Mouse (Mus musculus): ENCODE results near the gene Prpf18. TPM values are rescaled to one million over a fixed set of nuclear protein-coding genes. Genes with fewer than 3 reads are reported as not detected.

Gene Prpf18
- total RNA-seq, 2 experiments from 2014 or later = 42.4 to 42.5 TPM

- no peak for DNase-seq
- TF ChIP-seq CTCF (IDR thresholded peaks at IDR 0.05) = no peak
- no peak overlapping the region for H3K4me3 ChIP-seq
- intact Hi-C loops (cut with DNase I) = no loop called here
- H3K27ac ChIP-seq = no peak overlapping the region
Observed at GRCm38 (mm10) chr2:4608253-4608652, 43.7 kb downstream of the Prpf18 start.

GRCm38 (mm10) chr2:4606559-4606958 is 45.4 kb downstream of the Prpf18 start:
- H3K4me3 ChIP-seq = no peak overlapping the region
- TF ChIP-seq CTCF (IDR thresholded peaks at IDR 0.05) = no peak
- intact Hi-C loops (cut with DNase I) = no loop called here
- no peak overlapping the region for H3K27ac ChIP-seq
- DNase-seq = no peak

DNA sequence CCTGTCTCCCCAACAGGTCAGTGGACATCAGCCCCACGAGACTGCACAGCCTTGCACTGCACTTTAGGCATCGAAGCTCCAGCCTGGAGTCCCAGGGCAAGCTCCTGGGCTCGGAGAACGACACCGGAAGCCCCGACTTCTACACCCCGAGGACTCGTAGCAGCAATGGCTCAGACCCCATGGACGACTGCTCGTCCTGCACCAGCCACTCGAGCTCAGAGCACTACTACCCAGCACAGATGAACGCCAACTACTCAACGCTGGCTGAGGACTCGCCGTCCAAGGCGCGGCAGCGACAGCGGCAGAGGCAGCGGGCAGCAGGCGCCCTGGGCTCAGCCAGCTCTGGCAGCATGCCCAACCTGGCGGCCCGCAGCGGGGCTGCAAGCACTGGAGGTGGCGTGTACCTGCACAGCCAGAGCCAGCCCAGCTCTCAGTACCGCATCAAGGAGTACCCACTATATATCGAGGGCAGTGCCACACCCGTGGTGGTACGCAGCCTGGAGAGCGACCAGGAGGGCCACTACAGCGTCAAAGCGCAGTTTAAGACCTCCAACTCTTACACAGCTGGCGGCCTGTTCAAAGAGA is 48.5 kb downstream of the Prpf18 start:
- H3K4me3 ChIP-seq = no peak overlapping the region
- intact Hi-C loops (cut with DNase I) = loop anchor here (5.0 kb wide), 1 partner anchor 46 kb away; no protein-coding TSS in a partner anchor
- peak; percentile 5; the same call in 1 of the 2 replicates for TF ChIP-seq CTCF (IDR thresholded peaks at IDR 0.05)
- peak; percentile 43 for DNase-seq
- H3K27ac ChIP-seq = no peak overlapping the region

DNA sequence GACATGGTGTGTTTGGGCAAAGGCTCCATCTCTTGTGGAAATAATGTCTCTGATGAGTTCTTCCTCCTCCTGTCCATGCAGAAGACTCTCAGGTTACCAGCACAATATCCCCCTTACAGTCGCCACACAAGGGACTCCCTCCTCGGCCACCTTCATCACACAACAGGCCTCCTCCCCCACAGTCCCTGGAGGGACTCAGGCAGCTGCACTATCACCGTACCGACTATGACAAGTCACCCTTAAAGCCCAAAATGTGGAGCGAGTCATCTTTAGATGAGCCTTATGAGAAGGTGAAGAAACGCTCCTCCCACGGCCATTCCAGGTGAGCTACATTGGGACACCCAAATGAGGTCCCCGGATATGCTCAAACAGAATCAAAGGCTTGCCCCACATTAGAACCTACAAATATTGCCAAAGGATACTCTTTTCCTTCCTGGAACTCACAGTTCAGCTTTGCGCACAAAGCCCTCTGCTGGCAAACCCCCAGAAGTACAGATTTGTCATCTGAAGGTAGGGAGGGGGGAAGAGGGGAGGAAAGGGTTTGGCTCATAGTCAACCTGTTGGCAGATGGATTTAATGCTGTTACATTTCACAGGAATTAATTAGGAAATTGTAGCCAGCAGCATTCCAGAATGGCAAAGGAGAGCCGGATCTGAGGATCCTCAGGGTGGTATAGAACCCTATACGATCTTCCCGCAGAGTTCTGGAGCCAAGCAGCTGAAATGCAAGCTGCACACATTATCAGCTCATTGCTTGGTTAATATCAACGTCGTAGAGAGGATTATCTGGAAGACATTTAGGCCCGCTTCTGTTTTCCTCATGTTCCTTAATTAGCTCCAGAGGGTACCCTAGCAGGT is 50.7 kb downstream of the Prpf18 start:
- intact Hi-C loops (cut with DNase I) = loop anchor here (1.0 to 5.0 kb wide), 2 partner anchors 44 to 103 kb away; no protein-coding TSS in a partner anchor
- peak; percentile 68 for DNase-seq
- peak overlapping the region; percentile 2 for H3K27ac ChIP-seq
- peak; percentile 76 for TF ChIP-seq CTCF (IDR thresholded peaks at IDR 0.05)
- peak overlapping the region; percentile 6; the same call in 1 of the 2 replicates for H3K4me3 ChIP-seq

GRCm38 (mm10) chr2:4596992-4597391 is 54.9 kb downstream of the Prpf18 start:
- no peak overlapping the region for H3K27ac ChIP-seq
- no peak for DNase-seq
- no peak overlapping the region for H3K4me3 ChIP-seq
- intact Hi-C loops (cut with DNase I) = no loop called here
- TF ChIP-seq CTCF (IDR thresholded peaks at IDR 0.05) = no peak

GRCm38 (mm10) chr2:4593878-4594387 is 58.0 kb downstream of the Prpf18 start:
- H3K27ac ChIP-seq = peak overlapping the region; percentile 56
- H3K4me3 ChIP-seq = no peak overlapping the region
- intact Hi-C loops (cut with DNase I) = no loop called here
- TF ChIP-seq CTCF (IDR thresholded peaks at IDR 0.05) = no peak
- no peak for DNase-seq

DNA sequence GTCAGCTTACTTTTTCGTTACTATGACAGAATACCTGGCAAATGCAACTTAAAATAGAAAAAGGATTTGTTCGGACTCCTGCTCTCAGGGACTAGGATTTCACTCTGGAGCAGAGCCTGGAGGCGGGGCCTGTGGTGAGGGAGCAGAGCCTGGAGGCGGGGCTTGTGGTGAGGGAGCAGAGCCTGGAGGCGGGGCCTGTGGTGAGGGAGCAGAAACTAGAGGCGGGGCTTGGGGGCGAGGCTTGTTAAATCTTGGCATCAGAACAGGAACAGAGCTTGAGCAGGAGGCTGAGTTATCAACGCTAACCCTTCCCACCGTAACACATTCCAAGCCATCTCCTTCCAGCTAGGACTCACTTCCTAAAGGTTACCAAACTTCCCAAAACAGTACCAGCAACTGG is 58.5 kb downstream of the Prpf18 start:
- peak; percentile 86 for DNase-seq
- intact Hi-C loops (cut with DNase I) = no loop called here
- Histone ChIP-seq H3K27ac (peak overlapping the region; percentile 56), H3K4me3 (no peak overlapping the region)
- TF ChIP-seq CTCF (IDR thresholded peaks at IDR 0.05) = no peak

DNA sequence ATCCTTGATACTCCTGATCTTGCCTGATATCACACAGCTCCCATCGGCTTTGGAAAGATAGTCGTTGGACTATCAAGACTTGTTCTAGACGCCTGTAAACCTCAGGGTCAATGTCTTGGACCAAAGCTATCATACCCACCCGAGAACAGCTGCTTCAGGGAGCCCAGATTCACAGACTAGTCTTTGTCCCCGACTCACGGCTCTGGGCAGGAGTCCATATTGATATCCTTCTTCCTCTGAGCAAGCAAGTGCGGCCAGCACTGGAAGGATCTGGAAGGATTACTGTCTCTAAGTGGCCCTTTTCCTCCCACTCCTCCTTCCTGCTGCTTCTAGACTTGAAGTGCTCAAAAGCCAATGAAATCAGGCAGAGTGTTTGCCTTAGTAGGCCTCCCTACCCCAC is 59.2 kb downstream of the Prpf18 start:
- Histone ChIP-seq H3K4me3 (no peak overlapping the region), H3K27ac (peak overlapping the region; percentile 56)
- TF ChIP-seq CTCF (IDR thresholded peaks at IDR 0.05) = no peak
- no peak for DNase-seq
- intact Hi-C loops (cut with DNase I) = no loop called here

- H3K4me3 ChIP-seq = no peak overlapping the region
- no peak for TF ChIP-seq CTCF (IDR thresholded peaks at IDR 0.05)
- no peak for DNase-seq
- peak overlapping the region; percentile 56; the same call in 1 of the 2 replicates for H3K27ac ChIP-seq
- intact Hi-C loops (cut with DNase I) = no loop called here
Observed at GRCm38 (mm10) chr2:4591647-4592046, 60.3 kb downstream of the Prpf18 start.

GRCm38 (mm10) chr2:4587685-4588409 is 64.1 kb downstream of the Prpf18 start:
- Histone ChIP-seq H3K4me3 (no peak overlapping the region), H3K27ac (no peak overlapping the region)
- no peak for TF ChIP-seq CTCF (IDR thresholded peaks at IDR 0.05)
- intact Hi-C loops (cut with DNase I) = no loop called here
- DNase-seq = no peak

DNA sequence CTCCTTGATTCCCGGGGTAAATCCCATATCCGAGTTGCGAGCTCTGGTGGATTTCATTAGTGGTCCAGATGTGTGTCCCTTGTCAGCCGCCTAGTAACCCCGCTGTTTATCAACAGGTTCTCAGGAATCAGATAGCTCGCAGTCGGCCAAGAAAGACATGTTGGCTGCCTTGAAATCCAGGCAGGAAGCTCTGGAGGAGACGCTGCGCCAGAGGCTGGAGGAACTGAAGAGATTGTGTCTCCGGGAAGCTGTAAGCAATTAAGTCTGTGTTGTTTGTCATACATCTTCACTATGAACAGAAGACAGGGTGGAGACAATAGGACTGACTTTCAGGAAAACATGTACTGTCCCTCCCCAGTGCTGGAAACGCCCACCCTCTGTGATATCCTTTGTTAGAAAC is 65.7 kb downstream of the Prpf18 start:
- DNase-seq = peak; percentile 56
- TF ChIP-seq CTCF (IDR thresholded peaks at IDR 0.05) = no peak
- H3K4me3 ChIP-seq = peak overlapping the region; percentile 25

DNA sequence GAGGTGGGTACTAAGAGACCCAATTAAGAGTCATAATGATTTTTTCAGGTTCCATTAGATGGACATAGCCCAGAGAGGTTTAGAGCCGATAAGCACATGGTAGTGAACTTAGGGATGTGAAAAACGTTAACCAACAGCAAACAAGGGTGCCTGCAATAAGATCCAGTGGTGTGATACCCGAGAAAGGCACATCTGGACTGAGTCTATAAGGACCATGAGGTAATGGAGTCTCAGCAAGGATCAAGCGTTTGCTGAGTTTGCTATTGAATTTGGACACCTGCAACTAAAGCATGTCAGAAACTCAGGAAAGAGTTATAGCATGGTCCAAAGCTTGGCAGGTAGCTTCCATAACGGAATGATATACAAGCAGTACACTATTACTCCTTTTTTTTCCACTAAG is 67.7 kb downstream of the Prpf18 start:
- TF ChIP-seq CTCF (IDR thresholded peaks at IDR 0.05) = no peak
- 0 out of 2 replicates have a peak overlapping the region, but pooled peaks have one; percentile 13 for H3K27ac ChIP-seq
- H3K4me3 ChIP-seq = no peak overlapping the region
- DNase-seq = no peak
- intact Hi-C loops (cut with DNase I) = no loop called here

More for the DNA sequence above, 65.7 kb downstream of the Prpf18 start:
- H3K27ac ChIP-seq = peak overlapping the region; percentile 59
- intact Hi-C loops (cut with DNase I) = no loop called here

All from gastrocnemius, adult 2 months (tissue).